Mouse (Mus musculus) central nervous system, embryonic 18 days (tissue): Measurements from ENCODE around the gene Uggt2. TPM values are rescaled to one million over a fixed set of nuclear protein-coding genes. Genes with fewer than 3 reads are reported as not detected.

ENCODE experiments used
- polyA plus RNA-seq: library from polyadenylated mRNA; depleted of rRNA; stranded (reverse); fragments of >200 nt; gene quantifications from 2 replicates; pipeline ENCODE4 v1.2.3, GENCODE M21; 2012; rRNA removed

Gene Uggt2
- polyA plus RNA-seq: 42.4 and 46.5 TPM in 2 replicates

DNA sequence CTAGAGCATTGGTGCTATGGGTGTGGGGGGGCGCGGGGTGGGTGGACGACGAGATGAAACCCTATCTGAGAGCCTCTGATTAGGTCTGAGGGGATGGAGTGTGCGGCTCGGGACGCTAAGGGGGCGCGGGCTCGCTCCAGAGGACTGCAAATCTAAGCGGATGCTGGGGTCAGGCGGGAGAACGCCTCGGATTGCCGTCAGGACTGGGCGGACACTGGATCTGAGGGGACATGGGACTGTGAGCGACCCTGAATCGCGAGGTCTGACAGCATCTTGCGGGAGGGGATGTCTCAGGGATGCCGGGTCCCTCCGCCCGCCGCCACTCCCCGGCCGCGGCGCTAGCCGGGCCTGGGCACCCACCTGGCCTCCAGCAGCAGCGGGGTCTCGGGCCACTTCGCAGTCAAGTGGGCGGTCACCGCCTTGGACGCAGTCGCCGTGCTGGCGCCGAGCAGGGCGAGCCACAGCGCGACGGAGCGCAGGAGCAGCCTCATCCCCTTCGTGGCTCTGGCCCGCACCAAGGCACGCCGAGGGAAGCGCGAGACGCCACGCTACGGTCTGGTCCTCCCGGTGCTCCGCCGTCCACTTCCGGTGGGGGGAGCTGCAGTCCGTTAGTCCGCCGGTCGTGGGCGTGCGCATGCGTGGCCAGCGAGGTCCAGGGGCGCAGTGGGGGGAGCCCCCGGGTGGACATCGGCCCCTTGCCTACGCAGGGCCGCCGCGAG lies at the start of gene Uggt2:
Uggt2 (minus strand) TSS at position 580 of the 719 bp plus-strand sequence.

DNA sequence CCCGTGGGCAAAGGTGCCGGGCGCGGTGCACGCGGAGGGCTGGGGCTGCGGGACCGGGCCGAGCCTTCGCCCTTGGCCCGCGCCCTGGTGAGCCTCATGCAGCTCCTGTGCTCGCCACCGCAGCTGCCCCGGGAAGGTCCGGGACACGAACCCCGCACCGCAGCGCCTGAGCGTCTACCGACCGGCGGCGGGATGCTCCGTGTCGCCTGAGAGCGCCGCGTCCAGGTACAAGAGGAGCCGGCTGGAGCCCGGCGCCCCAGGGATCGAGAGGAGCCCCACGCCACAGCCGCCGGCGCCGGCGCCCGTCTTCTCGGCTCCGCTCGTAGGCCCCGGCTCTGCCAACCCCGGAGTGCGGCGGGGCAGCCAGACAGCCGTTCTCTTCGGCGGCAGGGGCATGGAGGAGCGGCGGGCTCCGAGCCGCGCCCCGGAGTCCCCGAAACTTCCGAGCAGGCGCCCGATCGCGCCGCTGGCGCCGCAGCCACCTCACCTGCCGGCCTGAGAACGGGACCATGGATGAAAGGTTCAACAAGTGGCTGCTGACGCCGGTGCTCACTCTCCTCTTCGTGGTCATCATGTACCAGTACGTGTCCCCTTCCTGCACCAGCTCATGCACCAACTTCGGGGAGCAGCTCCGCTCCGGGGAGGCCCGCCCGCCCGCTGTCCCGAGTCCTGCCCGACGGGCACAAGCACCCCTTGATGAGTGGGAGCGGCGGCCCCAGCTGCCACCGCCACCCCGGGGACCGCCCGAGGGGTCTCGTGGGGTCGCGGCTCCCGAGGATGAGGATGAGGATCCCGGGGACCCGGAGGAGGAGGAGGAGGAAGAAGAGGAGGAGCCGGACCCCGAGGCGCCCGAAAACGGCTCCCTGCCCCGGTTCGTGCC lies 38.9 kb upstream of the Uggt2 start, which contains the start of gene Hs6st3:
Hs6st3 (plus strand) TSS at position 436 of the 880 bp plus-strand sequence.

DNA sequence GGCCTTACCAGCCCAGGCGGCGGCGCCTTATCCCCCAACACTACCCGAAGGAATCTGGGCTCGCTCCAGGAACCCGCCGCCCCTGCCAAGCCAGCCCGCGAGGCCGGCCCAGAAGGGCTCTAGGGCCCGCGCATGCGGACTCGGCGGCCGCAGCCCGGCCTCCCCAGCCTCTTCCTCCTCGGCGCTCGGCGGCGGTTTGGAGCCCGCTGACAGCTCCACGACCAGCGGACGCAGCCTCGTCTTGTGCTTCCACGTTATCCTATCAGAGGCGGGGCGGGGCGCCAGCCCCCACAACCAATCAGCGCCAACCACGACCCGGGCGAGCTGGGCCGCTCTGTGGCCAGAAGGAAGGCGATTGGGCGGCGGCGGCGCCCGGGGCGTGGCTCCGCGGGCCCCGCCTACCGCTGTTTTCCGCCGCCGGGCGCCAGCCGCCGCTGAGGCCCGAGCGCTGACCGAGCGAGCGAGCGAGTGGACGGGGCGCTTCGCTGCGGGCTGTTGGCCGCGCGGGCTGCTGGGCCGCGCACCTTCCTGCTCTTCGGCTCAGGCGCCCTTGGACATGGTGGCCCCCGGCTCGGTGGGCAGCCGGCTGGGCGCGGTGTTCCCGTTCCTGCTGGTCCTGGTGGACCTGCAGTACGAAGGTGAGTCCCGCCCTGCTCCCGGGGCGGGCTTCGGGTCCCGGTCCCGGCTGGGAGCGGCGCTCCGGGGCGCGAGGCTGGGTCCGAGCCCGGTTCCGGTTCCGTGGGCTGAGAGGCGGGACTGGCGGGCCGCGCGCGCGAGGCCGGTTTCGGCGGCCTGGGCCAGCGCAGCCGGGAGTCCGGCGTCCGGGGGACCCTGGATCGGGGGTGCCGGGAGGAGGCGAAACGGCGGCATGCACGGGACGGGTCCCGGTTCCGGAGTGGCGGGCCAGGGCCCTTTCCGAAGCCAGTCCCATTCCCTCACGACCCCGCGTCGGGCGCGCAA lies 161.4 kb downstream of the Uggt2 start, which contains the start of gene Dnajc3:
Dnajc3 (plus strand) TSS at position 444 of the 960 bp plus-strand sequence.

Other genes starting within 250 kb of the Uggt2 start
- gene Dzip1, start 174.0 kb downstream of the Uggt2 start, polyA plus RNA-seq: 155 and 164 TPM in 2 replicates
- gene Dnajc3, start 161.5 kb downstream of the Uggt2 start, polyA plus RNA-seq: 14.1 and 15.5 TPM in 2 replicates
- 7.4 and 8.2 TPM in 2 replicates for gene Hs6st3, start 38.9 kb upstream of the Uggt2 start, polyA plus RNA-seq